Mouse (Mus musculus): Measurements from ENCODE around the gene Osr1.
A peak's percentile ranks its signal among the peaks of the same experiment; 100 is the strongest.

Gene Osr1

DNA sequence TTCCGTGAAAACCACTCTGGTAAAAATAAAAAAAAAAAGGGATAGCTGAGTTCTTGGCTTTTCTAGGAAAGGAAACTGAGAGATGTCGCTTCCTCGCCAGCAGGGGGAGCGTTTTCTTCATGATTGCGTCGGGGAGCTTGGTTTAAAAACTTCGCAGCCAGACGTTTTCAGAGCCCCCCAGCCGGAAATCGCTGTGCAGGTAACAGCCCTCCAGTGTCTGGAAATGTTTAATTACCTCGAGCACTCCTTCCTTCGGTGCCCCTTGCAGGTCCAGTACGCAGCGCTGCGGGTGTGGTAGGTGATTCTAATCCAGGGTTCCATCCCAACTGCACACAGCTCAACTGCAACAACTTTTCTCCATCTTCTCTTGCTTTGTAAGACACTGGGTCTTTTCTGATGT, at the start of gene Osr1:
Osr1 (plus strand) TSS at position 146 of the 400 bp plus-strand sequence.
- DNase-seq (ENCODE audit: low spot score in 2 of 2) = peak in 1 of 2 experiments; percentile 61

DNA sequence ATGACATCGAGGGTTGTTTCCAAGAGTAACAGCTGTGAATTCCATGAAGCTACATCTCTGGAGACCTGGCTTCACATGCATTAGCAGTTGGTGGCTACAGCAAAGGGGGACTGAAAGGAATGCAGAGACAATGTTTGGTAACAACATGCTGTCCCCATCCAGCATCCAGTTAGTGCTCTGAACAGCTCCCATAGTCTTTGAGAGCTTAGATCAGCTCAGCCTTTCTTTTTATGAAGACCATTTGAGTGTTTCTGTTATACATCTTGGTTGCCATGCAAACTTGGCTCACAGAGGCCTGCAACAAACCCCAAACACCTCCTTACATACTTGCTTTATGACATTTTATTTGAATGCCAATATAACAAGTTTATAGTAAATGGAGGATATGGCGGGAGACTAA, 19.6 kb upstream of the Osr1 start:
- no peak for DNase-seq (ENCODE audit: low spot score in 2 of 2)

DNA sequence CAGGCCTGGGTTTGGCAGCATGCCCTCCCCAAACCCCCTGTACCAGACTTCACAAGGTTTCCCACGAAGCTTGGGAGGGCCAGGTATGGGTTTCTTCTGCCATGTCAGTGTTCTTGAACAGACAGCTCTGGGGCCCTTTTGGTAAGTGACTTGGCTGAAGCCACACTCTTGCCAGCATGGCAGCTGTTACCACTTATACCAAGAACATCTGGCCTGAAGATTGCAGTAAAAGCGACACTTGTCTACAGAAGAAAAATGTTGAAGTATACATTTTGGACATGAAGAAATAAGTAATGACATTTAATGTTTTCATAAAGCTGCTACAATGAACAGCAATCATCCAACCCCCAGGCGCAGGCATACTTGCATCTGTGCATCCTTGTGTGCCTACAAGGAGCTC, 5.0 kb upstream of the Osr1 start:
- no peak for DNase-seq (ENCODE audit: low spot score in 2 of 2)

DNA sequence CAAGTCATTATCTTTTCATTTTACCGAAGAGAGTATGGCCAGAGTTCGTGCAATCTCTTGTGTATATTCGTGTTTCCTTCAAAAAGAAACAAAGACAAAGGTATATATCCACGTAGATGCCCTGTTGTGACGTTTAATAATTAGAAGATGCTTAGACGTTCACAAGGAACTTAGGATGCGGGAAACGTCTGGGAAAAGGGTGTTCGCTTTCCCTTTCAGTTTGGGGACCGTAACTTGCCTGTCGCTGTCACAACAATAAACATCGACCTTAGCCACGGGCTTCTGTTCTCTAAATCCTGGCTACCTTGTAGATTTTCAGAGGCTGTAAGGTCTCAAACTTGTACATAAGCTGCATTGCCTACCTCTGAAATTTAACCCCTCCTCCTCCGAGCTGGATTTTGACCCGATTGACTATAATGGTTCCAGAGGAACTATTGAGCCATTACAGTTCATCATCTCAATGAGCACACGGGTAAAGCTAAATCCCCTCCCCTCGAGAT, 630 bp downstream of the Osr1 start:
- DNase-seq (ENCODE audit: low spot score in 2 of 2) = no peak

DNA sequence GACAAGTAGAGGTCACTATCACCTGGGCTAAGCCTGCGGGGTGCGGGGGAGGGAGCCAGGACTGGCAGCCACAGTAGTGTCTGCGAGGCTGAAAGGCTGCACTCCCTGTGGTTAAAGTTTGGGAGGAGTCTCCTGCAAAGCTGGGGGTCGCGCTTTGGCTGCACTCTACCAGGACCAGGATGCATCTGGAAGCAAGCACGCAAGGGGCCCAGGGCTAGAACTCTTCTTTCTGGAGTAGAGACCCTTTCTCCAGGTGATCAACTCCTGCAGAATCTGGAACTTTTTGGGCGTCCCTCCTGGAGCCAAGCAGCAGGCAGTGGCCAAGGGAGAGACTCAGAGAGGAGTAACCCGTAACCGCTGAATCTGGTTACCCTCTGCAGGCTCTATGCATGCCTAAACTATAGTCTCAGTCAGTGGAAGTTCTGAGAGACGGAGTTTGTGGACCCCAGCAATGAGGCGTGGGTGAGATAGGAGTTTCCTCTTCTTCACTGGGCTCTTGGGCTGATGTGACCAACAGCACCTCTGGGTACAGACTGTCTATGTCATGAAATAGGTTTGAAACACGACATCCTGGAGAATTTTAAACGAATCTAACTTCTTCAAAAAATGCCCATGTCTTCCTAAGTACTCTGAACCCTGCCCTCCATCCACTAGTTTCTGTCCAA, 1.5 kb downstream of the Osr1 start:
- DNase-seq (ENCODE audit: low spot score in 2 of 2) = no peak

DNA sequence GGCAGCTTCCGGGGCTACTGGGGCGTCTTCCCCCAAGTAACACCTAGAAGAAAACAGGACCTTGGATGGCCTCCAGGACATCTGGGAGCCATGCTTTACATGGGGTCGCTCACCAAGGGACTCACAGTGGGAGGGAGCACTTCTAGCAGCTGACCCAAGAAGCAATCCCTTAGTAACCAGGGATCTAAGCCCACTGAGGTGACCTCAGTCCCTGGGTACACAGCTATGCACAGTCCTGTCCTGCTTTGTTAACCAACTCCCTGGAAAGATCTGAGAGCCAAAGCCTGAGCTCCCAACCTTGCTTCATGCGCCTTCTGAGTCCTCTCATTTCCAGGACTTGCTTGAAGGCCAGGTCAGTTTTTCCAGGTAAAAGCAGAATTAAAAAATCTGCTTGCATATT, 2.1 kb downstream of the Osr1 start:
- no peak for DNase-seq (ENCODE audit: low spot score in 2 of 2)

DNA sequence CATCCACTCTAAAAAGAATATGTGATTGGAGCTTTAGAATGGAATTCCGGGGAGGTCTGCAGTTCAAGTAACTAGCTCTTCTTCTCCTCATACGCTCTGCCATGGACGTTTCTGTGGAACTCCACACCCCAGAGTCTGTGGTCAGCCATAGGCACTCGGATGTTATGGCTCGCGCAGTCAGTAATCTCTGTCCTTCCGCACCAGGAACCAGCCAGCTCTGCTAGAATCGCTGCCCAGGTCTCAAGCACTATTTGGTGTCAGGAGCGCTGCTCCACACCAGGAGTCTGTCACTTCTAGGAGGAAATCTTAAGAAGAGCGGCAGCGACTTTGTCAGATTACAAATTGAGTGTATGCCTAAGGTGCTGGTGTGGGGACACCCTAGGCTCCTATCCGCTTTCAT, 3.8 kb downstream of the Osr1 start:
- DNase-seq (ENCODE audit: low spot score in 2 of 2) = no peak

DNA sequence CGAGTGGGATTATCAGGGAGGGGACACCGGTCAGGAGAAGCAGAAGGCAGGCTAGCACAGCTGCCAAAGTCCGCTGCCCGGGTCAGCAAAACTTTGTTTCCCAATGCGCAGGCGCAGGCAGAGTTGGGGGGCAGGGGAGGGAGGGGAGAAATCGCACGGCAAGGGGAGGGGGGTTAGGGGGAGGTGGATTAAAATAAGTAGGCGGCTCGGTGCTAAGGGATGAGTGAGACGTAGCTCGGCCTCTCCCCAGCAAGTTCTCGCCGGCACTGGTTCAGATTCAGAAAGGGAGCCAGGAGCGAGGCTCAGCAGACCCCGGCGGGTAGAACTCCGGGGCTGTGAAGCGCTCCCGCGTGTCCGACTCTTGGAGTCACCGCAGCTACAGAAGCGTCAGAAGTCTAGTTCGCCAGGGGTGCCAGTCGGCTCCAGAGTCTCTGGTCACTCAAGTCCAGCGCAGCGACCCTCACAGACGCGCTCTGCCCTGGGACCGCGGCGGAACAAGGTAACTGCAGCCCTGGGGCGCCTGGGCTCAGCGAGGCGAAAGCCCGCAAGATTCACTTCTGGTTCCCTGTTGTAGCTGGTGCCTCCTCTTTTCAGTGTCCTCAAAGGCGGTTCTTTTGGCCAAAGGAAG, 4.4 kb downstream of the Osr1 start:
- no peak for DNase-seq (ENCODE audit: low spot score in 2 of 2)

DNA sequence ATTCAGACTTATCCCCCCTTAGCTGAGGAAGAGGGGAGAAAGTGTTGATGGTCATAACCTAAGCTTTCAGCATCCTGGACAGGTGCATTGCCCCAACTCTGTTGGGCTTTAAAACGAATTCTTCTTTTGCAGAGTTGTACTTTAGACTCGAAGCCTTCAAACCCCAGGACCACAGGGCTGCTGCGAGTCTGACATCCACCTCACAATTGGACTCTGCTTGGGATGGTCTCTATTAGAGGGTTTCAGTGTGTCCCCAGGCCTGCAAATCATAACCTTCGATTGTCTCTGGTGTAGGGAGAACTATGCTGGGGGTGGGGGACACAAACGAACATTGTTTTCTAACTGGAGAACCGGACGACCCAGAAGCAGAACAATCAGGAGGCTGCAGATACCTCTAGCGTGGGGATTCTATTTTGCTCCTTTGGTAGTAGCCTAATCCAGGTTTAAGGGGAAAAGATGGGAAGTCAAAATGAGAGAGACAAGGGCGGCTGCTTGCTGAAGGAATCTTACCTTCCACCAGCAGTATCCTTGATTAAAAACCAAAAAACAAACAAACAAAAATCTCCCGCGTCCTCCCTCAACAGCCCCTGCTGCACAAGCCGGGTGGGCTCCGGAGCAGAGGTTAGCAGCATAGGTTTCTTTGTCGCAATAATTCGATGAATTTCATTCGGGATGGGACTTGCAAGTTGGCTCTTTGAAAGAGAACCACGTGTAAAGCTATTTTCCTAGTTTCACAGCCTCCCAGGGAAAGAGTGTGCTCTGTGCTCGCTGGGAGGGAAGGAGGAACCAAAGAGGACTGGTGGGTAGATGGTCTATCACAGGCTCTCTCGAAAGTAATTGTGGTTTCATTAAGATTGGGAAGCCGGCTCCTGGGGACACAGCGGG, 5.5 kb downstream of the Osr1 start:
- no peak for DNase-seq (ENCODE audit: low spot score in 2 of 2)

DNA sequence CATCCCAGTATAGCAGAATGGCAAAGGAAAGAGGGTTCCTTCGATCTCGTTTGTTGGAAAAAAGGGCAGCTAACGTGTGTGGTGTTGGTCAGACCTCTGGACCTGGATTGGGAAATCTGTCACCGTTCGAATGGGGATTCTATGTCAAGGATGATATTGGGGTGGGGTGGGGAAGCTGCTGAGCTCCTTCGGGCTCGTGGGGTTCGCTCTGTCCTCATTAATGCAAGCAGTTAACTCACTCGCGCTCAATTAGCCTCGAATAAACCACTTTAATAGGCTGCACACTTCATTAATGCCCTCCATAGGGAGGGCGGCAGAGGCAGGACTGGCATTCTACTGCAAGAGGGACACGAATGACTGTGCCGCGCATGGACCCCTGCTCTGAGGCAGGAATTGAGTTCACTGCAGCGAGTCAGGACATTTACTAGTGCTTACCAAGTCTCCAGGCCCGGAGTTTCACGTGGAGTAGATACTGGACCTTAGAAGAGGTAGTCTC, 6.2 kb downstream of the Osr1 start:
- no peak for DNase-seq (ENCODE audit: low spot score in 2 of 2)

DNA sequence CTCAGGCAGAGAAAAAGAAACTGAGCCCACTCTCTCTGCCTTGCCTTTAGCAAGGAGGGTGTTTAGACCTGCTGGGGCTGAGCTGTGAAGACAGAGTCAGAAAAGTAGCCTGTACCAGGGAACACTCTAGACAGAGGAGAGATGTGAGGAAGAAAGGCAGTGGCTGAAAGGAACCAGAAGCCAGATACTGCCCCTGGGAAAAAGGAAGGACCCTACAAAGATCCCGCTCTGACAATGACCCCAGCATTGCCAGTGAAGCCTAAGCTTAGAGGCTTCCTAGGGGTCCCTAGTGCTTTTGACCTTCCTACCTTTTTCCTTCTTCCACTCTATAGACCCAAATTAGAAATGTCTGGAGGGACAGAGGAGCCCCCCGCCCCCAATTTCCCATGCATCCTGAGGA, 7.7 kb downstream of the Osr1 start:
- DNase-seq (ENCODE audit: low spot score in 2 of 2) = no peak

DNA sequence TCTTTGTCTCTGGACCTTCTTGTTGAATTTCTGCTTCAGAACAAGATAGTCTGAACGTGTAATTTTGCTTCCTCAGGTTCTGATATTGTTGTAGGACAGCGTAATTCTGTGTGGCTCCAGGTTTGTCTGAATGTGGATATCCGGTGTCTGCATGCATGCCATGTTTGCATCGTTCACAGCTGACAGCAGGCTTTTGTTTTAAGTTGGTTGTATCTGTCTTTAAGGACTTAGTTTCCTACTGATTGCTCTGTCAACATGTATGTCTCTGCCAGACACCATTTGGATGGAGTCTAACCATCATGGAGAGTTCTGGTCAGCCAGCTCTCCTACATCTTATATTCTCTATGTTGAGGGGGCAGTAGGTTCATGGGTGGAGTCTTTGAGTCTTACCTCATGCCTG, 8.7 kb downstream of the Osr1 start:
- no peak for DNase-seq (ENCODE audit: low spot score in 2 of 2)

DNA sequence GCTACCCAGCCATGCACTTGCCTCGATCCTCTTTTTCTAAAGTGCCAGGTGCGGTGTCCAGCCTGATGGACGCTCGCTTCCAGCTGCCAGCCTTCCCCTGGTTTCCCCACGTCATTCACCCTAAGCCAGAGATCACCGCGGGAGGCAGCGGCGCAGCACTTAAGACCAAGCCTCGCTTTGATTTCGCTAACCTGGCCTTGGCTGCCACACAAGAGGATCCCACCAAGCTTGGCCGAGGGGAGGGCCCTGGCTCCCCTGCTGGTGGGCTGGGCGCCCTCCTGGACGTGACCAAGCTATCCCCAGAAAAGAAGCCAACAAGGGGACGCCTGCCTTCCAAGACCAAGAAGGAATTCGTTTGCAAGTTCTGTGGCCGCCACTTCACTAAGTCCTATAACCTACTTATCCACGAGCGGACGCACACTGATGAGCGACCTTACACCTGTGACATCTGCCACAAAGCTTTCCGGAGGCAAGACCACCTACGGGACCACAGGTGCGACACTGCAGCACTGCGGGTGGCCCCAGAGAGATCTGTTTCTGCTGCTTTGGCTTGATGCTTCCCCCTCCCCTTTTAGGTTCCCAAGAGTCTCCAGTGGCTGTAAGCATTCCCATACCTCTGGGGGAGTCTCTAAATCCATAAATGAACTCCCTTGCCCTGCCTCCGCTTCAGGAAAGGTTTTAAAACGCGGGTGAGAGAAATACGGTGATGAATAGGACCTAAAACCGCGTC, 9.6 kb downstream of the Osr1 start:
- DNase-seq (ENCODE audit: low spot score in 2 of 2) = no peak

DNA sequence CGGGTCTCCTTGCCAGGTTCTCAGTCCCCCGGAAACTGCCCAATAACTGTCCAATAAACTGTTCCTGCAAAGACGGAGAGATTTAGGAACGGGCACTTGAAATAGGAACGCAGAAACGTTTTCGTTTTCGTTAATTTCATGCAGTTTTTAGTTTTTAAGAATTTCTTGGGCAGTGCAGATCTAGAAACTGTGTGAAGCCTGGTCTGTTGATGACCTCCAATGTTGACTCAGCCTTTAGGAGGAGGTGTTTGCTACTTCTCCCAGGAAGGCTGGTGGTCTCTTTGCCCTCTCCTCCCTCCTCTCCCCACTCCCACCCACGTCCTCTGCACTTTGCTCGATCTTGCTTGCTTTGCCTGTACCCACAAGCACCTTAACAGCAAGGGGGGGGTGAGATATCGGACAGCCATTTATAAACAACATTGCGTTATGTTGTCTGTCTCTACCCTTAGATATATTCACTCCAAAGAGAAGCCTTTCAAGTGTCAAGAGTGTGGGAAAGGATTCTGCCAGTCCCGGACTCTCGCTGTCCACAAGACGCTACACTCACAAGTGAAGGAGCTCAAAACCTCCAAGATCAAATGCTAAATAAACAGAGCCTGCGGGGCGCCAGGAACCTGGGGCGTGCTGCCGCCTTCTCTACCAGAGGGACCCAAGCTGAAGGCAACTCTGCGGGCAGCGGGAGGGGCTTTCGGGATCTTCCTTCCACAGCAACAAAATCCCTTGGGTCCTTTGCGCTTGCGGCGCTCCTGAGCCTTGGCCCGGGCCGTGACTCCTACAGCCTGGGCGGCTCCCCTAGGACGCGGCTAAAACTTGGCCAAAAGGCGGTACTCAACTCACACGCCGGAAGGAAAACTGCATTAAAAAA, 10.4 kb downstream of the Osr1 start:
- no peak for DNase-seq (ENCODE audit: low spot score in 2 of 2)

DNA sequence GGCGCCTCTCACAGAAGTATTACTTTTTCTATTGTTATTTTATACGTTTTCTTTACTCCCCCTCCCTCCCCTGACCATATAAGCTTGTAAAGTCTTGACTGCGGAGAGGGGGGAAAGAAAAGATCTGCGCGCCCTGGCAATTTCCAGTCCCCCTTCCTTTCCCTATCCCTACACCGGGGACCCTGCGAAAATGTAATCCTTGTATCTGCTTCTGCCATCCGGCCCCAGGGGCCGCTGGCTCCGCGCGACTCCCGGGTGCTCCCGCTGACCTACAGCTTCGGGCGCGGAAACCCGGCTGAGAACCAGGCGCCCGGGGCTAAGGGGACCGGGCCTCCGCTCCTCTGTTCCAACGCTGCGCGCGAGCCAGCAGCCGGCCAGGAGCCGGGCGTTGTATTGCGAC, 11.1 kb downstream of the Osr1 start:
- DNase-seq (ENCODE audit: low spot score in 2 of 2) = no peak

DNA sequence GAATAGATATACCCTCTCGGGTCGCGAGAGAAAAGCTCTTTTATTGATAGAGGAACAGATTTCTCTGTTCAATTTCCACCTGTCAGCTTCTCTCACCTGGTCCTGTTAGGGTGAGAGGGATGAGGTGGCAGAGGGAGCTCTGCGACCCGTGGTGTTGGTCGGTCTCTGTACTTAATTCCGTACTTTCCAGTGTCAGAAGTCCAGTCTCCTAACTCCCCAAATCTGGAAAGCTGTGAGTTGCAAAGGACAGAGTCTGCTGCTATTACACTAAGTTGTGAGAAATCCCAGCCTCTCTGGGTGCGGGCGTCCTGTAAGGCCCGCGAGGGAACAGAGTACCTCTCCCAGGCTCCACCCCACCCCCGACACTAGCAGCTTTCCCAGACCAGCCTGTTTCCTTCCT, 11.6 kb downstream of the Osr1 start:
- DNase-seq (ENCODE audit: low spot score in 2 of 2) = no peak

DNA sequence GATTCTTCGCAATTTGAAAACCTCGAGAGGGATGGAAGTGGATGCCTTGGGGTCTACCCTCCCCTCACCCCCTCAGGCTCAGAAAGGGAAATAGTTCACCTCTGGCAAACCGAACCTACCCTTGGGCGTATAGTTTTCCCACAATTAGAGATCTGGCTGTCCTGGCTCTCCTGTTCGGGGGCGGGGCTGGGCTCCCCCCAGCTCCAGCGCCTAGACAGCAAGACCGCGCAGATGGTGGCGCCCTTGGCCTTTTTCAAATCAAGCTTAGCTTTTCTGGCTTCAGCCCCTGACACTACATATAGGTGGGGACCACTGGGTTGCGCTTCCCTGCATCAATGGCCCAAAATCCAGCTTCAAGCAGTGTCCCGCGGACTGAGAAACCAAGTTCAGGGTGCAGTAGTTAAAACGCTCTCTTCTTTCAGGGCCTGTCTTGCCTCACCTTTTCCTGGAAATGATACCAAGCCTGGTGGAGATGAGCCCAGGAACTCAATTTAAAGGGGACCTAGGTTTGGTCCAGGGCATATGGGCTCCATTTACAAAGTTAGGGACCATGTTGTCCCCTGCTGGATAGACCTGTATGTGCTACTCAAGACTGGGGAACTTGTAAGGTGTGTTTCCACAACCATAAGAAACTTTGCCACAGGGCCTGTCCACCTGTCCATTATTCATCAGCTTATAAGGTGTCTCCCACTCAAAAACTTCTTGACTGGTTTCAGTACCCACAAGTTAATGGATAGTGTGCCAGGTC, 12.5 kb downstream of the Osr1 start:
- DNase-seq (ENCODE audit: low spot score in 2 of 2) = no peak

DNA sequence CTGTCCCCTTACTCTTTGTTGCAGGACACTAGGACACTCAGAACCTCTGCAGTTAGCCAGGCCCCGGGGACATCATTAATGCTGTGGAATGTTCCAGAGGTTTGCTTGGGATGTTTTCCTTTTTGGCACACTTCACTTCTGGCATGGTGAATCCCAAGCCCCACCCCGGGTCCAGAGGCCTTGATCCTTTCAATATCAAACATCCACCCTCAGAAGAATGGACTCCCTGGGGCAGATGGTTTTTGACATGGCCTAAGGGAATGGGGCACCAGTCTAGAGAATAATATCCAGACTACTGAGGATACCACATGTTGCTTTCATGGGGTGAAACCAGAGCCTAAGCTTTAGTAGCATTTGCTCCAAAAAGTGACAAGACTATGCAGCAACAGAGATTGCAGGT, 13.5 kb downstream of the Osr1 start:
- no peak for DNase-seq (ENCODE audit: low spot score in 2 of 2)

DNA sequence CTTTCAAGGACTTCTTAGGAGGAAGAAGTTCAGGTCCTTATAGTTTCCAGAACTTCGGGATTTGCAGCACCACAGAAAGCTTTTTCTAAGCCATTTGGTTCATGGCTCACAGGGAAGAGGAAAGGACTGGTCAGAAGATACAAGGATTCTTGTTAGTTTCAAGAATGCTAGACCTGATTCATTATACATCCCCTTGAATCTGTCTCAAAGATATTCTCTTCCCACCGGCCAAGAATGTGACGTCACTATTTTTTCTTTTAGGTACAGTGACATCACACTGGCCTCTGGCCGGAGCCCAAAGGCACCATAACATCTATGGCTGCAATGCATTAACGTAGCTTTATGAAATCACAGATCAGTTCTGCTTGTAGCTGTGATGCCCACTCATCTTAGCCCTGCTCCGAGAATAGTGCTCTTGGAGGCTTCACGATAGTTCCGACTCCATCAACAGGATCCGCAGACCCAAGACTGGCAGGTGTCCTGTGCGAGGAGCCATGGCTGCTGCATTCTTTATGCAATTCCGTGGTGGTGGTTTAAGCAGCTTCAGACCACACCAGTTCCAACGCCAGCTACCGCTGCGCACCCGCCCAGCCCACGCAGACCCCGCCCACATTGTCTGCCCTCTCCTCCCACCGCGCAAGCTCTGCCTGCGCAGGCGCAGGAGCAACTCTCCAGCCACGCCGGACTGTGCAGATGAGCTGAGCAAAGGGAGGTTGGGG, 14.6 kb downstream of the Osr1 start:
- DNase-seq (ENCODE audit: low spot score in 2 of 2) = peak in 1 of 2 experiments; percentile 55

DNA sequence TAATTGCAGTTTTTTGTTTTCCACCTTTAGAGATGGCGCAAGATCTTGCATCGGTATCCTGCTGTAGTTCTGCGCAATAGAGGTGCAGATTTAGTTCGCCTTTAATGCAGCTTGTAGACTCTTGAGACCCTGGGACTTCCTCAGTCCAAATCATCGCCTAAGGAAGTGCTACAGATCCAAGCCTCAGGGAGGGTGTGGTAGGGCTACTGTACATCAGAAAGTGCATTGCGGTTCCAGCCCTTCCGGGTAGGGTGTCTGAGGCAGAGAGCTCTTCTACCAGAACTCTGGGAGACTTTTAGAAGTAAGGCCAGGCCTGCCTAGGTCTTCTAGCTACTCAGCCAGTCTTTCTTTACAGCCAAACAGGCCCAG, 15.2 kb downstream of the Osr1 start:
- no peak for DNase-seq (ENCODE audit: low spot score in 2 of 2)
